ENCODE assay signal across 8 mouse cellular contexts in the genomic region with DNA sequence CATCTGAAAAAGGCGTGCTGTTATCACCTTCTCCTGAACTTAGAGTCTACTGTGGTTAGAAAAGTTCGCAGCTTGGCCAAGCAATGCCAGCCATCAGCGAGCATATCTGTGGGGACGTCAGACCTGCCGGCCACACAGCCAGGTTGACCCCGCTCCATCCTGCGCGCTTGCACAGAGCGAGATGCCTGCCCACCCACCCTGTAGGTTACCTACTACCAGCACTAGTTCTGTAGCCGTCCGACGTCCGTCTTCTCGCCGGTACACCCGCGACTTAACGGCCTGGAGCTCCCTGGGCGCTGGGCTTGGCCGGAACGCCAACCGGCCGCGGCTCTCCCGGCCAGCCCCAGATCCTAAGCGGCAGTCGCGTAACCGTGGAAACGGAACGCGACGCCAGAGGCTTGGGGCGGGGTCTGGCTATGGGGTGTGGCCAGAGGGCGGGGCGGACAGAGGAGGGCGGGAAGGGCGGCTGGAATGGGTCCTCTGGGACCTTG. TPM values are rescaled to one million over a fixed set of nuclear protein-coding genes. Genes with fewer than 3 reads are reported as not detected.
DNase-seq lines count a peak whose midpoint lies in the region; ATAC-seq and TF ChIP-seq lines count a peak whose summit lies in the region.

Cfap206 (minus strand) TSS at position 356 of the 491 bp plus-strand sequence.

- no peak for TF ChIP-seq POLR2A in heart, adult 2 months (IDR thresholded peaks at IDR 0.05; ENCODE audit: insufficient read depth, low read depth, low read length)
- TF ChIP-seq POLR2A in liver, adult 2 months (IDR thresholded peaks at IDR 0.05; ENCODE audit: extremely low read depth, insufficient read depth, low read length): no peak
- no peak for TF ChIP-seq POLR2A in myocyte (IDR thresholded peaks at IDR 0.05; ENCODE audit: insufficient read length, low read depth)

- TF ChIP-seq EP300 in heart, adult 2 months (IDR thresholded peaks at IDR 0.05; ENCODE audit: insufficient read depth, low read depth, low read length): no peak

- H3K27me3 ChIP-seq in heart, adult 2 months (ENCODE audit: control insufficient read depth, insufficient read depth, low read length): no peaks in the 10 kb centered on the region
- 0 out of 2 replicates have a peak, but pooled peaks cover 4% of the 10 kb centered on the region for H3K27me3 ChIP-seq in liver, adult 2 months (ENCODE audit: control insufficient read depth, insufficient read depth, low read length)
- no peaks in the 10 kb centered on the region for H3K27me3 ChIP-seq in myocyte (ENCODE audit: control insufficient read depth, insufficient read depth, insufficient read length)
- H3K27me3 ChIP-seq in stomach, embryonic 14.5 days (ENCODE audit: control insufficient read depth, insufficient read depth, low read length): no peaks in the 10 kb centered on the region

- 1% methylated on average over 38 of the region's 38 CpGs for WGBS in heart, adult 2 months
- WGBS in liver, adult 2 months: under 1% methylated on average over 38 of the region's 38 CpGs
- under 1% methylated on average over 38 of the region's 38 CpGs for WGBS in stomach, embryonic 14.5 days

- no peak for TF ChIP-seq CTCF in heart, adult 2 months (IDR thresholded peaks at IDR 0.05)
- no peak for TF ChIP-seq CTCF in liver, adult 2 months (IDR thresholded peaks at IDR 0.05; ENCODE audit: low read depth, low read length)

- DNase-seq in layer of hippocampus, adult 11-12 months (ENCODE audit: low spot score): peak; percentile 8
- DNase-seq in layer of hippocampus, adult 9-10 months (ENCODE audit: low spot score): no peak
- peak; percentile 93 for DNase-seq in embryo, embryonic 11 days
- DNase-seq in heart, adult 2 months: peak; percentile 60 to 63
- DNase-seq in kidney, adult 18-20 months: peak; percentile 73
- DNase-seq in liver, adult 2 months (ENCODE audit: extremely low read depth, low read depth, low spot score): peak; percentile 18

- no peaks in the 10 kb centered on the region for H3K9me3 ChIP-seq in stomach, embryonic 14.5 days (ENCODE audit: control insufficient read depth, low read depth, low read length)

- peak; percentile 97 for ATAC-seq in stomach, embryonic 14.5 days (ENCODE audit: insufficient number of reproducible peaks, insufficient read depth, low FRiP score, low read depth)

- no peaks in the 10 kb centered on the region for H3K36me3 ChIP-seq in heart, adult 2 months (ENCODE audit: control insufficient read depth, insufficient read depth, low read length)
- no peaks in the 10 kb centered on the region for H3K36me3 ChIP-seq in liver, adult 2 months (ENCODE audit: control insufficient read depth, insufficient read depth, low read length)
- H3K36me3 ChIP-seq in myocyte (ENCODE audit: control insufficient read depth, insufficient read depth): no peaks in the 10 kb centered on the region
- no peaks in the 10 kb centered on the region for H3K36me3 ChIP-seq in stomach, embryonic 14.5 days (ENCODE audit: control insufficient read depth, insufficient read depth, low read length)

- H3ac ChIP-seq in myocyte (ENCODE audit: control insufficient read depth, insufficient read length): no peak within 1 kb of the TSS

- H3K4me1 ChIP-seq in heart, adult 2 months (ENCODE audit: control insufficient read depth, insufficient read depth, low read length): no peaks in the 10 kb centered on the region; the same call in 1 of the 2 replicates
- peaks cover 5% of the 10 kb centered on the region for H3K4me1 ChIP-seq in liver, adult 2 months (ENCODE audit: control insufficient read depth, insufficient read depth, low read length)
- H3K4me1 ChIP-seq in stomach, embryonic 14.5 days (ENCODE audit: control insufficient read depth, insufficient read depth, low read length): no peaks in the 10 kb centered on the region

- H3K27ac ChIP-seq in heart, adult 2 months: no peak within 1 kb of the TSS
- no peak within 1 kb of the TSS for H3K27ac ChIP-seq in liver, adult 2 months (replicated peaks; ENCODE audit: insufficient read depth, low read depth, low read length)
- no peak within 1 kb of the TSS for H3K27ac ChIP-seq in stomach, embryonic 14.5 days (ENCODE audit: low read length)

- no peaks in the 10 kb centered on the region for H3K79me2 ChIP-seq in heart, adult 2 months (replicated peaks; ENCODE audit: control insufficient read depth, insufficient read depth, low read length)
- no peaks in the 10 kb centered on the region for H3K79me2 ChIP-seq in liver, adult 2 months (ENCODE audit: control insufficient read depth, insufficient read depth, low read length)
- H3K79me2 ChIP-seq in myocyte (ENCODE audit: control insufficient read depth, insufficient read depth): no peaks in the 10 kb centered on the region

- H3K4me2 ChIP-seq in myocyte (ENCODE audit: low read depth): peak within 1 kb of the TSS; percentile 78
- H3K4me2 ChIP-seq in stomach, embryonic 14.5 days (replicated peaks; ENCODE audit: low read depth, low read length): peak within 1 kb of the TSS; percentile 87

- intact Hi-C loops in heart, adult 2 months (cut with DNase I): loop anchor here (5.0 kb wide), 1 partner anchor 47 kb away; the partner anchor contains the start of gene Smim8

- no peak within 1 kb of the TSS for H3K9ac ChIP-seq in heart, adult 2 months (ENCODE audit: low read depth, low read length)
- H3K9ac ChIP-seq in liver, adult 2 months (ENCODE audit: low read depth, low read length): peak within 1 kb of the TSS; percentile 50; the same call in 1 of the 2 replicates
- H3K9ac ChIP-seq in stomach, embryonic 14.5 days (replicated peaks; ENCODE audit: low read depth, low read length): no peak within 1 kb of the TSS; the same call in 1 of the 2 replicates

- peak within 1 kb of the TSS; percentile 44 for H3K4me3 ChIP-seq in heart, adult 2 months
- peak within 1 kb of the TSS; percentile 60 for H3K4me3 ChIP-seq in liver, adult 2 months (ENCODE audit: insufficient read depth, low read depth, low read length)
- no peak within 1 kb of the TSS for H3K4me3 ChIP-seq in myocyte
- H3K4me3 ChIP-seq in stomach, embryonic 14.5 days (ENCODE audit: low read depth, low read length): peak within 1 kb of the TSS; percentile 36

TF ChIP-seq in myocyte, 11 proteins besides CTCF, POLR2A, EP300 and RAD21:
- TF ChIP-seq MYOD1 (IDR thresholded peaks at IDR 0.05; ENCODE audit: control insufficient read depth in 1 of 3, insufficient read length in 2 of 3, low read depth in 2 of 3) (no peak), SRF (IDR thresholded peaks at IDR 0.05; ENCODE audit: control insufficient read depth, insufficient read length, low read depth) (no peak), TCF12 (IDR thresholded peaks at IDR 0.05; ENCODE audit: insufficient read depth, poor library complexity, severe bottlenecking) (no peak), MYOG (IDR thresholded peaks at IDR 0.05; ENCODE audit: control insufficient read depth in 1 of 3, insufficient read depth in 1 of 3, insufficient read length in 2 of 3, low read depth in 2 of 3) (no peak), REST (IDR thresholded peaks at IDR 0.05; ENCODE audit: insufficient read depth, insufficient read length) (no peak), POLR2AphosphoS2 (IDR thresholded peaks at IDR 0.05; ENCODE audit: insufficient read length, low read depth) (no peak), CEBPB (IDR thresholded peaks at IDR 0.05; ENCODE audit: insufficient read depth, poor library complexity, severe bottlenecking) (no peak), MAX (IDR thresholded peaks at IDR 0.05; ENCODE audit: low read depth) (no peak), E2F4 (IDR thresholded peaks at IDR 0.05; ENCODE audit: insufficient read depth) (no peak)

RNA-seq across cellular contexts. Expression of gene Cfap206, which starts in this region (rescaled TPM):
- total RNA-seq in heart, adult 2 months (2021): under 1 TPM in 1 of 2 experiments, not detected in 1; 0.16 TPM
- 0.23 and 0.47 TPM in 2 replicates for polyA plus RNA-seq in heart, adult 2 months (2012; rRNA removed)
- not detected in 2 replicates for total RNA-seq in liver, adult 2 months (2014; rRNA removed)
- polyA plus RNA-seq in liver, adult 2 months (2012; rRNA removed): not detected in 2 replicates
- 0.05 TPM for polyA plus RNA-seq in myocyte (2012; fragmentation: generic; extraction: Trizol)
- polyA plus RNA-seq in stomach, embryonic 14.5 days (2014; fragmentation: Nextera tagmentation; extraction: Ambion mirVana): 0.67 and 0.75 TPM in 2 replicates

Comparison
In these comparisons a context has a peak if more than half of its experiments do, and no peak if none do; other contexts are left out.
1. Peak in DNase-seq and H3K4me3 ChIP-seq in heart, adult 2 months; RNA of the gene not detected or under 1 TPM.
2. Peak in DNase-seq, H3K4me3 ChIP-seq and H3K9ac ChIP-seq in liver, adult 2 months; RNA of the gene not detected or under 1 TPM.
3. Peak in ATAC-seq, H3K4me3 ChIP-seq and H3K4me2 ChIP-seq in stomach, embryonic 14.5 days; RNA of the gene not detected or under 1 TPM.